Mouse (Mus musculus) heart, embryonic 12.5 days (tissue): ENCODE results near the gene Zmynd8. TPM values are rescaled to one million over a fixed set of nuclear protein-coding genes. Genes with fewer than 3 reads are reported as not detected.
A peak's percentile ranks its signal among the peaks of the same experiment; 100 is the strongest.

Source experiments
- ATAC-seq: fragments of 200-750 bp; cut with Nextera tagmentation; 2 replicates; pipeline ENCODE4 v1.8.0; 2017; ENCODE audit warnings: moderate TSS enrichment, moderate library complexity; ENCODE audit not compliant: insufficient number of reproducible peaks, low FRiP score
- H3K27ac ChIP-seq: fragments of 300-500 bp; sonication (generic); 2 replicates; pipeline ENCODE4 v1.5.1; 2016; ENCODE audit warnings: mild to moderate bottlenecking, moderate library complexity; ENCODE audit not compliant: poor library complexity, severe bottlenecking
- H3K27me3 ChIP-seq: fragments of 300-500 bp; sonication (generic); replicated peaks from 2 replicates; pipeline ENCODE4 v1.6.1; 2016; ENCODE audit warnings: mild to moderate bottlenecking, moderate library complexity
- H3K36me3 ChIP-seq: fragments of 300-500 bp; sonication (generic); 2 replicates; pipeline ENCODE4 v1.6.1; 2016; ENCODE audit warnings: mild to moderate bottlenecking, moderate library complexity
- H3K4me1 ChIP-seq: fragments of 300-500 bp; sonication (generic); replicated peaks from 2 replicates; pipeline ENCODE4 v1.6.1; 2016; ENCODE audit warnings: mild to moderate bottlenecking
- H3K4me2 ChIP-seq: fragments of 300-500 bp; sonication (generic); 2 replicates; pipeline ENCODE4 v1.6.1; 2016; ENCODE audit warnings: mild to moderate bottlenecking, moderate library complexity
- H3K4me3 ChIP-seq: fragments of 300-500 bp; sonication (generic); 2 replicates; pipeline ENCODE4 v1.5.1; 2016; ENCODE audit warnings: mild to moderate bottlenecking
- H3K9ac ChIP-seq: fragments of 300-500 bp; sonication (generic); 2 replicates; pipeline ENCODE4 v1.6.1; 2016; ENCODE audit warnings: mild to moderate bottlenecking, moderate library complexity
- H3K9me3 ChIP-seq: fragments of 300-500 bp; sonication (generic); replicated peaks from 2 replicates; pipeline ENCODE4 v1.6.1; 2016; ENCODE audit warnings: mild to moderate bottlenecking, moderate library complexity
- WGBS: fragments of 180-500 bp; shearing (Covaris S2); methylation state at CpG from one replicate; pipeline ENCODE4 v1.1.7; 2016; 5-methylcytosine and 5-hydroxymethylcytosine counted together
- polyA plus RNA-seq: library from polyadenylated mRNA; unstranded; fragments of >200 nt; fragmentation: Nextera tagmentation; extraction: Ambion mirVana; gene quantifications from 2 replicates; pipeline ENCODE4 v1.2.1, GENCODE M21; 2016

Zmynd8 gene
- polyA plus RNA-seq, 1 experiment from 2014 or later: 44.7 TPM

GRCm38 (mm10) chr2:165885951-165886320, 12.9 kb downstream of the Zmynd8 start:
- no peaks in the 10 kb centered on the region for H3K27me3 ChIP-seq
- peaks cover 96% of the 10 kb centered on the region for H3K4me1 ChIP-seq
- peak overlapping the region; percentile 81; the same call in 1 of the 2 replicates for H3K4me2 ChIP-seq
- H3K36me3 ChIP-seq: no peaks in the 10 kb centered on the region
- ATAC-seq: no peak
- H3K4me3 ChIP-seq: no peak overlapping the region
- peak overlapping the region; percentile 86 for H3K9ac ChIP-seq
- no peaks in the 10 kb centered on the region for H3K9me3 ChIP-seq
- H3K27ac ChIP-seq: peak overlapping the region; percentile 100
- 41% methylated on average over 4 of the region's 4 CpGs for WGBS

- no peaks in the 10 kb centered on the region for H3K27me3 ChIP-seq
- 7% methylated on average over 17 of the region's 17 CpGs for WGBS
- peak; percentile 77 for ATAC-seq
- H3K4me1 ChIP-seq: peaks cover 97% of the 10 kb centered on the region
- H3K4me2 ChIP-seq: peak overlapping the region; percentile 81
- H3K36me3 ChIP-seq: no peaks in the 10 kb centered on the region
- no peak overlapping the region for H3K4me3 ChIP-seq
- H3K27ac ChIP-seq: peak overlapping the region; percentile 100
- no peaks in the 10 kb centered on the region for H3K9me3 ChIP-seq
- peak overlapping the region; percentile 86 for H3K9ac ChIP-seq
Observed at GRCm38 (mm10) chr2:165885225-165885950, 13.4 kb downstream of the Zmynd8 start.

- peak overlapping the region; percentile 88 for H3K9ac ChIP-seq
- 5% methylated on average over 21 of the region's 21 CpGs for WGBS
- peak overlapping the region; percentile 49 for H3K4me3 ChIP-seq
- ATAC-seq: peak; percentile 75
- H3K4me1 ChIP-seq: peaks cover 97% of the 10 kb centered on the region
- H3K9me3 ChIP-seq: no peaks in the 10 kb centered on the region
- H3K36me3 ChIP-seq: no peaks in the 10 kb centered on the region
- peak overlapping the region; percentile 100 for H3K27ac ChIP-seq
- peak overlapping the region; percentile 81 for H3K4me2 ChIP-seq
- H3K27me3 ChIP-seq: no peaks in the 10 kb centered on the region
Observed at GRCm38 (mm10) chr2:165884577-165885224, 14.1 kb downstream of the Zmynd8 start.

- Histone ChIP-seq H3K9me3 (no peaks in the 10 kb centered on the region), H3K4me2 (peak overlapping the region; percentile 81), H3K27me3 (no peaks in the 10 kb centered on the region), H3K36me3 (no peaks in the 10 kb centered on the region), H3K9ac (peak overlapping the region; percentile 88), H3K27ac (peak overlapping the region; percentile 100), H3K4me1 (peaks cover 97% of the 10 kb centered on the region), H3K4me3 (peak overlapping the region; percentile 49)
- no peak for ATAC-seq
- WGBS: 8% methylated on average over 11 of the region's 11 CpGs
Observed at GRCm38 (mm10) chr2:165883846-165884576, 14.8 kb downstream of the Zmynd8 start.

GRCm38 (mm10) chr2:165883006-165883405, 15.8 kb downstream of the Zmynd8 start:
- WGBS: 11% methylated on average over 6 of the region's 6 CpGs
- peak overlapping the region; percentile 100 for H3K27ac ChIP-seq
- peaks cover 97% of the 10 kb centered on the region for H3K4me1 ChIP-seq
- ATAC-seq: no peak
- no peaks in the 10 kb centered on the region for H3K27me3 ChIP-seq
- H3K4me2 ChIP-seq: peak overlapping the region; percentile 81
- H3K9me3 ChIP-seq: no peaks in the 10 kb centered on the region
- H3K4me3 ChIP-seq: peak overlapping the region; percentile 49
- H3K9ac ChIP-seq: peak overlapping the region; percentile 88
- no peaks in the 10 kb centered on the region for H3K36me3 ChIP-seq

- H3K9me3 ChIP-seq: no peaks in the 10 kb centered on the region
- H3K36me3 ChIP-seq: no peaks in the 10 kb centered on the region
- H3K4me1 ChIP-seq: peaks cover 97% of the 10 kb centered on the region
- H3K27me3 ChIP-seq: no peaks in the 10 kb centered on the region
- ATAC-seq: no peak
- 18% methylated on average over 13 of the region's 13 CpGs for WGBS
- H3K4me2 ChIP-seq: peak overlapping the region; percentile 81
- H3K4me3 ChIP-seq: peak overlapping the region; percentile 49
- peak overlapping the region; percentile 88 for H3K9ac ChIP-seq
- H3K27ac ChIP-seq: peak overlapping the region; percentile 100
Observed at GRCm38 (mm10) chr2:165881585-165882431, 17.0 kb downstream of the Zmynd8 start.

- 0 out of 2 replicates have a peak overlapping the region, but pooled peaks have one; percentile 6 for H3K4me3 ChIP-seq
- H3K27ac ChIP-seq: peak overlapping the region; percentile 100
- ATAC-seq: no peak
- 19% methylated on average over 3 of the region's 3 CpGs for WGBS
- peak overlapping the region; percentile 81 for H3K4me2 ChIP-seq
- peaks cover 97% of the 10 kb centered on the region for H3K4me1 ChIP-seq
- no peaks in the 10 kb centered on the region for H3K36me3 ChIP-seq
- no peak overlapping the region; the same call in 1 of the 2 replicates for H3K9ac ChIP-seq
- no peaks in the 10 kb centered on the region for H3K27me3 ChIP-seq
- H3K9me3 ChIP-seq: no peaks in the 10 kb centered on the region
Observed at GRCm38 (mm10) chr2:165881220-165881584, 17.6 kb downstream of the Zmynd8 start.

GRCm38 (mm10) chr2:165880501-165881182, 18.2 kb downstream of the Zmynd8 start:
- Histone ChIP-seq H3K27ac (peak overlapping the region; percentile 100), H3K36me3 (0 out of 2 replicates have a peak, but pooled peaks cover under 1% of the 10 kb centered on the region), H3K9me3 (no peaks in the 10 kb centered on the region), H3K27me3 (no peaks in the 10 kb centered on the region), H3K4me1 (peaks cover 97% of the 10 kb centered on the region), H3K4me2 (peak overlapping the region; percentile 56), H3K9ac (peak overlapping the region; percentile 63), H3K4me3 (peak overlapping the region; percentile 0; the same call in 1 of the 2 replicates)
- no peak for ATAC-seq
- 7% methylated on average over 15 of the region's 15 CpGs for WGBS

- WGBS: 14% methylated on average over 16 of the region's 16 CpGs
- no peak for ATAC-seq
- H3K4me3 ChIP-seq: peak overlapping the region; percentile 10; the same call in 1 of the 2 replicates
- H3K9me3 ChIP-seq: no peaks in the 10 kb centered on the region
- H3K27me3 ChIP-seq: no peaks in the 10 kb centered on the region
- peak overlapping the region; percentile 100 for H3K27ac ChIP-seq
- H3K9ac ChIP-seq: peak overlapping the region; percentile 63
- peaks cover 97% of the 10 kb centered on the region for H3K4me1 ChIP-seq
- H3K36me3 ChIP-seq: peaks cover 7% of the 10 kb centered on the region
- H3K4me2 ChIP-seq: peak overlapping the region; percentile 56
Observed at GRCm38 (mm10) chr2:165879403-165880178, 19.2 kb downstream of the Zmynd8 start.
